Mouse (Mus musculus): ENCODE data around the gene Gm8068. TPM values are rescaled to one million over a fixed set of nuclear protein-coding genes. Genes with fewer than 3 reads are reported as not detected.
"Not testable (repeated sequence)": the region's sequence is repeated elsewhere in the genome, so short reads cannot be mapped to it uniquely, and the experiment has no call there.

Gm8068 gene
- polyA plus RNA-seq (2012; ENCODE audit: insufficient read depth, insufficient read length, missing spikeins), result not detected in 2 replicates

DNA sequence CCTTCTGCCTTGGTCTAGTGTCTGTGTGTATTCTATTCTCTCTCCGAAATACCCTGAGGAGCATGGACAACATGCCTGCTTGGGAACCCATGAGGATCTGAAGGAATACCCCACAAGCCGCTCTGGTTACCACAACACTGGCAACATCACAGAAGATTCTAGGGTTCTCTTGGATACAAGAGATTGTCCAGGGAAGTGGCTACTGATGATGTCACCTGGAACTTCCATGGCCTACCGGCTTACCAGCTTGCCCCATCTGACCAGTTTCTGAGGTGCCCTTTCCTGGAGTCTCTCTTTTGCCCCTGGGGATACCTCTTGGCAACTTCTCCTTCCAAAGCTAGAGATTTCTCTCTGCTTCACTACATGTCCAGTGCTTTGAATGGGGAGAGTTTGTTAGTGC lies at the start of gene Gm8068:
Gm8068 (minus strand) TSS at position 101 of the 400 bp plus-strand sequence.
- not testable (repeated sequence) for H3K4me1 ChIP-seq (ENCODE audit: control insufficient read depth, insufficient read depth, insufficient read length, low read length); H3K4me3 ChIP-seq (ENCODE audit: insufficient read depth, low read depth, low read length); H3K27ac ChIP-seq (replicated peaks; ENCODE audit: low read depth, low read length)

DNA sequence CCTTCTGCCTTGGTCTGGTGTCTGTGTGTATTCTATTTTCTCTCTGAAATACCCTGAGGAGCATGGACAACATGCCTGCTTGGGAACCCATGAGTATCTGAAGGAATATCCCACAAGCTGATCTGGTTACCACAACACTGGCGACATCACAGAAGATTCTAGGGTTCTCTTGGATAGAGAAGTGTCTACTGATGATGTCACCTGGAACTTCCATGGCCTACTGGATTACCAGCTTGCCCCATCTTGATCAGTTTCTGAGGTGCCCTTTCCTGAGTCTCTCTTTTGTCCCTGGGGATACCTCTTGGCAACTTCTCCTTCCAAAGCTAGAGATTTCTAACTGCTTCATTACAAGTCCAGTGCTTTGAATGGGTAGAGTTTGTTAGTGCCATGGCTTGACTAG lies 48.8 kb upstream of the Gm8068 start, which contains the start of gene Gm7929:
Gm7929 (minus strand) TSS at position 101 of the 400 bp plus-strand sequence.
- not testable (repeated sequence) for H3K4me1 ChIP-seq (ENCODE audit: control insufficient read depth, insufficient read depth, insufficient read length, low read length); H3K4me3 ChIP-seq (ENCODE audit: insufficient read depth, low read depth, low read length); H3K27ac ChIP-seq (replicated peaks; ENCODE audit: low read depth, low read length)

DNA sequence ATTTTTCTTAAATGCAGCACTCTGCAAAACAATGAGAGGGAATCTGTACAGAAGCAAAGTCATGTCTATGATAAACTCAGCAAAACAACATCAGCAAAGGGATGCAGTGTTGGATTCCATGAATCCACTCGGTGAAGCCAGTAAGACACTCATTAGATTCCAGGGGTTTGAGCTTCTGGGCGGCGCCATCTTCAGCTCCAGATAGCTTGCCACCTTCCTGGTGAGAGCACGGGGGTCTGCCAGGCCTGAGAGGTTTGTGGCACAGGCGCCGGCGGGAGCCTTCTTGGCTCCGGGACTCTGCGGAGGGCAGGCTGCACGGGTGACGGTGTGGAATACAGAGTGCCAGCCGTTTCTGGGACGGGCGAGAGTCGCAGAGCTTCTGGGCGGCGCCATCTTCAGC lies 21.8 kb upstream of the Gm8068 start:
- H3K27ac ChIP-seq (replicated peaks; ENCODE audit: low read depth, low read length); H3K4me1 ChIP-seq (ENCODE audit: control insufficient read depth, insufficient read depth, insufficient read length, low read length); H3K4me3 ChIP-seq (ENCODE audit: insufficient read depth, low read depth, low read length): not testable (repeated sequence)

DNA sequence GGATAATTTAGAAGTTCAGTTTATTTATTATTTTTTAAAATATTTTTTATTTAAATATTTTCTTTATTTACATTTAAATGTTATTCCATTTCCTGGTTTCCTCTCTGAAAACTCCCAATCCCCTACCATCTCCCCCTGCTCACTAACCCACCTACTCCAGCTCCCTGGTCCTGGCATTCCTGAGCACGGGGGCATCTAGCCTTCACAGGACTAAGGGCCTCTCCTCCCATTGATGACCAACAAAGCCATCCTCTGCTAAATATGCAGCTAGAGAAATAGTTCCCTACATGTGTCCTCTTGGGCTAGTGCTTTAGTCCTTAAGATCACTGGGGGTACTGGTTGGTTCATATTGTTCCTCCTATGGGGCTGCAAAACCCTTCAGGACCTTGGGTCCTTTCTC lies 15.5 kb upstream of the Gm8068 start:
- H3K4me3 ChIP-seq (ENCODE audit: insufficient read depth, low read depth, low read length); H3K4me1 ChIP-seq (ENCODE audit: control insufficient read depth, insufficient read depth, insufficient read length, low read length); H3K27ac ChIP-seq (replicated peaks; ENCODE audit: low read depth, low read length): not testable (repeated sequence)

DNA sequence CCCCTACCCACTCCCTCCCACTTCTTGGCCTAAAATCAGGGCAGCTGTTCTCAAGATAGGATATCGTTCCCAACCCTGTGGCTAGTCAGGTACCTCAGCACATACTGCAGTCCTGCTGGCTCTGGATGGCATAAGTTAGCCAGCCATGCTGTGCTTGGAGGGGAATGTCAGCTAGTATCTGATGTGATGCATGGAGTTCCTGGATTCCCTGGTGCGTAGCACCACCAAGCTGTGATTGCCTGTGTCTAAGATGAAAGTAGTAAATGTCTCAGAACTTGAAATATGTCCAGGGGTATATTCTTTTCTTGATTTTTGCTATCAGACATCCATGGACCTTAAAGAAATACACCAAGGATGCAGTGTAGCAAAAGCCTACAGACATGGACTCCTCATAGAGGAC lies 53.5 kb downstream of the Gm8068 start:
- not testable (repeated sequence) for H3K27ac ChIP-seq (replicated peaks; ENCODE audit: low read depth, low read length); H3K4me1 ChIP-seq (ENCODE audit: control insufficient read depth, insufficient read depth, insufficient read length, low read length); H3K4me3 ChIP-seq (ENCODE audit: insufficient read depth, low read depth, low read length)

Other genes starting within 250 kb of the Gm8068 start
- gene Gm7954, start 248.4 kb downstream of the Gm8068 start, polyA plus RNA-seq (2012; ENCODE audit: insufficient read depth, insufficient read length, missing spikeins), result not detected in 2 replicates
- gene Gm3486, start 212.4 kb downstream of the Gm8068 start, polyA plus RNA-seq (2012; ENCODE audit: insufficient read depth, insufficient read length, missing spikeins), result not detected in 2 replicates
- not detected in 2 replicates for gene Gm7970, start 146.3 kb downstream of the Gm8068 start, polyA plus RNA-seq (2012; ENCODE audit: insufficient read depth, insufficient read length, missing spikeins)
- not detected in 2 replicates for gene 1700049E17Rik2, start 128.7 kb downstream of the Gm8068 start, polyA plus RNA-seq (2012; ENCODE audit: insufficient read depth, insufficient read length, missing spikeins)
- not detected in 2 replicates for gene Gm3072, start 77.3 kb downstream of the Gm8068 start, polyA plus RNA-seq (2012; ENCODE audit: insufficient read depth, insufficient read length, missing spikeins)
- not detected in 2 replicates for gene Gm3676, start 55.4 kb downstream of the Gm8068 start, polyA plus RNA-seq (2012; ENCODE audit: insufficient read depth, insufficient read length, missing spikeins)
- not detected in 2 replicates for gene Gm7929, start 48.7 kb upstream of the Gm8068 start, polyA plus RNA-seq (2012; ENCODE audit: insufficient read depth, insufficient read length, missing spikeins)
- gene Gm47189, start 70.6 kb upstream of the Gm8068 start, polyA plus RNA-seq (2012; ENCODE audit: insufficient read depth, insufficient read length, missing spikeins), result not detected in 2 replicates
- not detected in 2 replicates for gene Gm7980, start 205.4 kb upstream of the Gm8068 start, polyA plus RNA-seq (2012; ENCODE audit: insufficient read depth, insufficient read length, missing spikeins)
- not detected in 2 replicates for gene 1700049E17Rik1, start 223.1 kb upstream of the Gm8068 start, polyA plus RNA-seq (2012; ENCODE audit: insufficient read depth, insufficient read length, missing spikeins)
- not detected in 2 replicates for gene 1700024B05Rik, start 242.1 kb upstream of the Gm8068 start, polyA plus RNA-seq (2012; ENCODE audit: insufficient read depth, insufficient read length, missing spikeins)